Comparison of ENCODE assay signal across 17 mouse cellular contexts in the genomic region with DNA sequence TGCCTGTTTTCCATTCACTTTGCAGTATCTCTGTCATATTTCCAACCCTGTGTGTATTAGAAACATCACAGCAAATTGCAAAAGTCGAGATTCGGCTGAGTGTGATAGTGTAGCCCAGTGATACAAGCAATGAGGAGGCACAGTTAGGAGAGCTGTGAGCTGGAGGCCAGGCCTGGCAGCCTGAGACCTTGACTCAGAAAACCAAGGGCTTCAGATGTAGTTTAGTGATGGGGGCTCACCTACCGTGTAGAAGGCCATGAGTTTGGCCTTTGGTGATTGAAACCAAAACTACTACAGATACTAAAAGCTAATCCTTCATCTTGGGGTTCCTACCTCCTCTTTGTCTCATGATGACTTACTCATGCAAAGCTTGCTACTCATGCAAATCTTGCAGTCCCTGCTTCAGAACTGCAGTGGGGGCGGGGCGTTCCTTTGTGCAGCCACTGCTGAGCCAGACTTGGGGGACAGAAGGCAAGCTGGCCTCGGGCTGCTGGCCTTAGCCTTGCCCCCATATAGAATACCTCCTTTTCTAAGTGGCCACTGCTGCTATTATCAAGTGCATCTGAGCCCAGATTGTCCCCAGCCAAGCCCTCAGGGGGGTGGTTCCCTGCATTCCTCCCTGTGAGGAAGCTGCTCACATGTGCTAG.
DNase-seq lines count a peak whose midpoint lies in the region; ATAC-seq and TF ChIP-seq lines count a peak whose summit lies in the region.
"Had no signal": no experiment of that assay in that cellular context is flagged by ENCODE, and none has a peak within 500 bp of the region (broad histone marks: within the 10 kb centered on the region; RNA-seq: fewer than 3 reads in every experiment).

No protein-coding gene starts in this region.

- TF ChIP-seq CTCF in CH12.LX (conservative IDR thresholded peaks at IDR 0.05 in 1 of 2, IDR thresholded peaks at IDR 0.05 in 1 of 2; ENCODE audit: low read depth in 2 of 2, low read length in 2 of 2), result no peak
- TF ChIP-seq CTCF in hindbrain, postnatal 0 days (IDR thresholded peaks at IDR 0.05; ENCODE audit: low read depth), result no peak
- no peak for TF ChIP-seq CTCF in intestine, postnatal 0 days (IDR thresholded peaks at IDR 0.05; ENCODE audit: low read depth)

- H3K36me3 ChIP-seq in hindbrain, embryonic 10.5 days, result no peaks in the 10 kb centered on the region
- no peaks in the 10 kb centered on the region for H3K36me3 ChIP-seq in hindbrain, embryonic 16.5 days (ENCODE audit: control insufficient read depth, insufficient read depth, low read length)
- H3K36me3 ChIP-seq in CH12.LX (replicated peaks in 1 of 2; ENCODE audit: control insufficient read depth in 1 of 2, insufficient read depth in 1 of 2, low read length in 1 of 2), result no peaks in the 10 kb centered on the region
- no peaks in the 10 kb centered on the region for H3K36me3 ChIP-seq in hindbrain, postnatal 0 days (ENCODE audit: insufficient read depth, low read length)
- no peaks in the 10 kb centered on the region for H3K36me3 ChIP-seq in intestine, postnatal 0 days (ENCODE audit: control insufficient read depth, insufficient read depth)
- H3K36me3 ChIP-seq: limb, embryonic 13.5 days; lung, embryonic 15.5 days; neural tube, embryonic 13.5 days had no signal

- no peak overlapping the region for H3K9ac ChIP-seq in hindbrain, embryonic 16.5 days (ENCODE audit: low read depth, low read length)
- H3K9ac ChIP-seq in CH12.LX (ENCODE audit: insufficient read depth, low read depth), result peak overlapping the region; percentile 47; the same call in 1 of the 2 replicates
- no peak overlapping the region for H3K9ac ChIP-seq in hindbrain, postnatal 0 days (replicated peaks; ENCODE audit: low read length)
- no peak overlapping the region for H3K9ac ChIP-seq in intestine, postnatal 0 days (ENCODE audit: low read depth, low read length)
- H3K9ac ChIP-seq: limb, embryonic 13.5 days; lung, embryonic 15.5 days; neural tube, embryonic 13.5 days had no signal

- DNase-seq in hindbrain, embryonic 10.5 days (ENCODE audit: low spot score), result peak; percentile 52
- DNase-seq in A20 (ENCODE audit: low read depth, low spot score) (peak; percentile 88), CH12.LX (ENCODE audit: extremely low read depth) (peak; percentile 90)
- DNase-seq in hindbrain, postnatal 0 days (ENCODE audit: low spot score), result no peak
- no peak for DNase-seq in kidney, postnatal 14 days
- no peak for DNase-seq in layer of hippocampus, adult 9-10 months (ENCODE audit: low spot score)
- DNase-seq: cerebellum, adult 18-20 months; heart, postnatal 4 days; kidney, adult 18-20 months; right cerebral cortex, postnatal 14 days had no signal

- H3K27me3 ChIP-seq in hindbrain, embryonic 10.5 days (ENCODE audit: insufficient read depth, poor library complexity, severe bottlenecking), result no peaks in the 10 kb centered on the region
- no peaks in the 10 kb centered on the region for H3K27me3 ChIP-seq in hindbrain, embryonic 16.5 days (replicated peaks; ENCODE audit: control insufficient read depth, insufficient read depth, low read length)
- H3K27me3 ChIP-seq in CH12.LX (replicated peaks), result no peaks in the 10 kb centered on the region
- no peaks in the 10 kb centered on the region for H3K27me3 ChIP-seq in hindbrain, postnatal 0 days (ENCODE audit: insufficient read depth, low read length)
- no peaks in the 10 kb centered on the region for H3K27me3 ChIP-seq in intestine, postnatal 0 days (replicated peaks; ENCODE audit: control insufficient read depth, insufficient read depth, low read length)
- H3K27me3 ChIP-seq: limb, embryonic 13.5 days; lung, embryonic 15.5 days; neural tube, embryonic 13.5 days had no signal

- peak; percentile 47 for TF ChIP-seq POLR2A in CH12.LX (IDR thresholded peaks at IDR 0.05; ENCODE audit: low read depth, low read length)

- no peak overlapping the region for H3K4me3 ChIP-seq in hindbrain, embryonic 10.5 days
- H3K4me3 ChIP-seq in hindbrain, embryonic 16.5 days (ENCODE audit: low read length), result no peak overlapping the region
- H3K4me3 ChIP-seq in CH12.LX (replicated peaks in 1 of 3; ENCODE audit: low read depth in 2 of 3, low read length in 2 of 3, poor library complexity in 1 of 3), result no peak overlapping the region
- no peak overlapping the region for H3K4me3 ChIP-seq in hindbrain, postnatal 0 days (ENCODE audit: low read length)
- no peak overlapping the region for H3K4me3 ChIP-seq in intestine, postnatal 0 days (ENCODE audit: low read depth, low read length)
- H3K4me3 ChIP-seq: erythroblast, embryonic 14.5 days; limb, embryonic 13.5 days; lung, embryonic 15.5 days; neural tube, embryonic 13.5 days had no signal

- ATAC-seq in hindbrain, embryonic 16.5 days, result no peak
- ATAC-seq in hindbrain, postnatal 0 days, result peak; percentile 43; the same call in 1 of the 2 replicates
- no peak for ATAC-seq in intestine, postnatal 0 days

- in situ Hi-C loops in CH12.LX (cut with MboI; ENCODE audit: low pct_ligation_motif_present, low pct_unique_long_range_greater_than_20kb, low sequenced_read_pairs), result no loop called here

- H3K4me1 ChIP-seq in hindbrain, embryonic 10.5 days (replicated peaks), result peaks cover 20% of the 10 kb centered on the region
- H3K4me1 ChIP-seq in hindbrain, embryonic 16.5 days (ENCODE audit: control insufficient read depth, insufficient read depth, low read depth, low read length), result no peaks in the 10 kb centered on the region
- H3K4me1 ChIP-seq in CH12.LX (ENCODE audit: control insufficient read depth in 1 of 2, insufficient read depth in 2 of 2), result peaks cover 7 to 19% of the 10 kb centered on the region in 2 experiments
- no peaks in the 10 kb centered on the region for H3K4me1 ChIP-seq in hindbrain, postnatal 0 days (ENCODE audit: insufficient read depth, low read length)
- no peaks in the 10 kb centered on the region for H3K4me1 ChIP-seq in intestine, postnatal 0 days (replicated peaks; ENCODE audit: control insufficient read depth, insufficient read depth, low read length)
- H3K4me1 ChIP-seq: lung, embryonic 15.5 days had no signal

- peak overlapping the region; percentile 76 for H3K27ac ChIP-seq in hindbrain, embryonic 10.5 days
- no peak overlapping the region for H3K27ac ChIP-seq in hindbrain, embryonic 16.5 days (ENCODE audit: low read depth, low read length)
- H3K27ac ChIP-seq in CH12.LX (ENCODE audit: insufficient read depth, low read depth), result peak overlapping the region; percentile 59
- H3K27ac ChIP-seq in hindbrain, postnatal 0 days, result no peak overlapping the region
- no peak overlapping the region for H3K27ac ChIP-seq in intestine, postnatal 0 days (ENCODE audit: low read depth, low read length)
- H3K27ac ChIP-seq: limb, embryonic 13.5 days; lung, embryonic 15.5 days; neural tube, embryonic 13.5 days had no signal

- no peak overlapping the region for H3K4me2 ChIP-seq in hindbrain, embryonic 16.5 days (ENCODE audit: low read length)
- H3K4me2 ChIP-seq in CH12.LX (ENCODE audit: insufficient read depth, low read depth, poor library complexity, severe bottlenecking), result peak overlapping the region; percentile 17
- H3K4me2 ChIP-seq in hindbrain, postnatal 0 days (ENCODE audit: low read depth, low read length), result no peak overlapping the region
- H3K4me2 ChIP-seq in intestine, postnatal 0 days (replicated peaks; ENCODE audit: low read depth), result no peak overlapping the region
- H3K4me2 ChIP-seq: heart, embryonic 11.5 days; limb, embryonic 13.5 days; lung, embryonic 15.5 days; neural tube, embryonic 13.5 days had no signal

- dilution Hi-C loops in CH12.LX (cut with MboI; ENCODE audit: extremely low pct_ligation_motif_present, extremely low pct_unique_long_range_greater_than_20kb, low sequenced_read_pairs), result no loop called here

- 64% methylated on average over 6 of the region's 6 CpGs for WGBS in hindbrain, embryonic 10.5 days
- WGBS in hindbrain, embryonic 16.5 days, result 63% methylated on average over 6 of the region's 6 CpGs
- WGBS in hindbrain, postnatal 0 days, result 58% methylated on average over 6 of the region's 6 CpGs
- WGBS in intestine, postnatal 0 days, result 79% methylated on average over 6 of the region's 6 CpGs

- no peak; the same call in 1 of the 2 replicates for TF ChIP-seq RAD21 in CH12.LX (IDR thresholded peaks at IDR 0.05; ENCODE audit: low read depth, low read length)

- TF ChIP-seq EP300 in CH12.LX (IDR thresholded peaks at IDR 0.05; ENCODE audit: low read length), result peak; percentile 86

- no peaks in the 10 kb centered on the region for H3K79me2 ChIP-seq in CH12.LX (replicated peaks; ENCODE audit: control insufficient read depth, extremely low read depth, insufficient read depth, poor library complexity, severe bottlenecking)

- no peaks in the 10 kb centered on the region for H3K9me3 ChIP-seq in hindbrain, embryonic 10.5 days
- H3K9me3 ChIP-seq in hindbrain, embryonic 16.5 days (ENCODE audit: control insufficient read depth, low read length), result no peaks in the 10 kb centered on the region
- H3K9me3 ChIP-seq in CH12.LX (replicated peaks; ENCODE audit: low read length), result no peaks in the 10 kb centered on the region
- no peaks in the 10 kb centered on the region for H3K9me3 ChIP-seq in hindbrain, postnatal 0 days (ENCODE audit: low read length)
- no peaks in the 10 kb centered on the region for H3K9me3 ChIP-seq in intestine, postnatal 0 days (ENCODE audit: control insufficient read depth)
- H3K9me3 ChIP-seq: limb, embryonic 13.5 days; lung, embryonic 15.5 days; neural tube, embryonic 13.5 days had no signal

TF ChIP-seq in CH12.LX, 34 proteins besides CTCF, POLR2A, EP300 and RAD21 (continues in another document):
- TF ChIP-seq ZNF384 (IDR thresholded peaks at IDR 0.05; ENCODE audit: low read depth, low read length) (no peak), HCFC1 (IDR thresholded peaks at IDR 0.05; ENCODE audit: low read depth, low read length) (peak; percentile 27; the same call in 1 of the 2 replicates), NELFE (IDR thresholded peaks at IDR 0.05; ENCODE audit: low read depth, low read length) (no peak), JUN (IDR thresholded peaks at IDR 0.05; ENCODE audit: insufficient read depth, low read depth, low read length) (peak; percentile 72), ZKSCAN1 (IDR thresholded peaks at IDR 0.05; ENCODE audit: borderline replicate concordance, low read depth, low read length) (no peak), UBTF (IDR thresholded peaks at IDR 0.05; ENCODE audit: low read depth, low read length) (no peak), USF2 (conservative IDR thresholded peaks at IDR 0.05; ENCODE audit: low read depth, low read length) (no peak), TBP (conservative IDR thresholded peaks at IDR 0.05; ENCODE audit: low read depth, low read length) (peak; percentile 81; the same call in 1 of the 2 replicates), USF1 (IDR thresholded peaks at IDR 0.05; ENCODE audit: low read depth, low read length) (no peak), MAZ (IDR thresholded peaks at IDR 0.05; ENCODE audit: low read depth, low read length) (peak; percentile 79), MAFK (IDR thresholded peaks at IDR 0.05; ENCODE audit: insufficient replicate concordance, low read length) (peak; percentile 57; the same call in 1 of the 2 replicates), MEF2A (IDR thresholded peaks at IDR 0.05; ENCODE audit: borderline replicate concordance, low read depth, low read length) (peak; percentile 80; the same call in 1 of the 2 replicates), KAT2A (IDR thresholded peaks at IDR 0.05; ENCODE audit: insufficient replicate concordance, low read length) (no peak), TCF12 (IDR thresholded peaks at IDR 0.05; ENCODE audit: low read depth, low read length) (peak; percentile 66)

Comparison
In these comparisons a context has a peak if more than half of its experiments do, and no peak if none do; other contexts are left out.
1. DNase-seq: peak in hindbrain, embryonic 10.5 days (single experiment), A20 (single experiment) and CH12.LX (single experiment); none in hindbrain, postnatal 0 days (single experiment), kidney, postnatal 14 days (single experiment) and layer of hippocampus, adult 9-10 months (single experiment).
2. H3K27ac ChIP-seq: peak in hindbrain, embryonic 10.5 days (single experiment) and CH12.LX (single experiment); none in hindbrain, embryonic 16.5 days (single experiment), hindbrain, postnatal 0 days (single experiment) and intestine, postnatal 0 days (single experiment).